Mouse (Mus musculus) liver, embryonic 15.5 days (tissue): ENCODE data around the gene Poc5. TPM values are rescaled to one million over a fixed set of nuclear protein-coding genes. Genes with fewer than 3 reads are reported as not detected.

ENCODE experiments used
- ATAC-seq: fragments of 200-750 bp; cut with Nextera tagmentation; 2 replicates; pipeline ENCODE4 v1.8.0; 2017; ENCODE audit warnings: moderate number of reproducible peaks, mild to moderate bottlenecking, moderate library complexity; ENCODE audit not compliant: insufficient read depth
- H3K27ac ChIP-seq: fragments of 300-500 bp; sonication (generic); replicated peaks from 2 replicates; pipeline ENCODE4 v1.5.1; 2015; ENCODE audit warnings: mild to moderate bottlenecking, inconsistent platforms
- H3K27me3 ChIP-seq: fragments of 300-500 bp; sonication (generic); 2 replicates; pipeline ENCODE4 v1.6.1; 2015; ENCODE audit warnings: mild to moderate bottlenecking, inconsistent platforms
- H3K36me3 ChIP-seq: fragments of 300-500 bp; sonication (generic); replicated peaks from 2 replicates; pipeline ENCODE4 v1.6.1; 2015; ENCODE audit warnings: moderate library complexity, mild to moderate bottlenecking, inconsistent platforms
- H3K4me1 ChIP-seq: fragments of 300-500 bp; sonication (generic); replicated peaks from 2 replicates; pipeline ENCODE4 v1.6.1; 2015; ENCODE audit warnings: inconsistent platforms
- H3K4me2 ChIP-seq: fragments of 300-500 bp; sonication (generic); 2 replicates; pipeline ENCODE4 v1.6.1; 2015; ENCODE audit warnings: moderate library complexity, mild to moderate bottlenecking, inconsistent platforms
- H3K4me3 ChIP-seq: fragments of 300-500 bp; sonication (generic); replicated peaks from 2 replicates; pipeline ENCODE4 v1.5.1; 2015; ENCODE audit warnings: mild to moderate bottlenecking, inconsistent platforms
- H3K9ac ChIP-seq: fragments of 300-500 bp; sonication (generic); 2 replicates; pipeline ENCODE4 v1.6.1; 2015; ENCODE audit warnings: moderate library complexity, mild to moderate bottlenecking, inconsistent platforms
- H3K9me3 ChIP-seq: fragments of 300-500 bp; sonication (generic); replicated peaks from 2 replicates; pipeline ENCODE4 v1.6.1; 2016; ENCODE audit warnings: inconsistent platforms
- WGBS: fragments of 180-500 bp; shearing (Covaris S2); methylation state at CpG from one replicate; pipeline ENCODE4 v1.1.7; 2015; ENCODE audit warnings: mixed read lengths; ENCODE audit not compliant: insufficient replicate concordance; 5-methylcytosine and 5-hydroxymethylcytosine counted together
- polyA plus RNA-seq: library from polyadenylated mRNA; unstranded; fragments of >200 nt; fragmentation: Nextera tagmentation; extraction: Ambion mirVana; gene quantifications from 2 replicates; pipeline ENCODE4 v1.2.1, GENCODE M21; 2015

The Poc5 gene
- polyA plus RNA-seq, 1 experiment from 2014 or later = 4.8 TPM

- Histone ChIP-seq H3K27ac (no peak overlapping the region), H3K4me2 (no peak overlapping the region), H3K4me1 (peaks cover 30% of the 10 kb centered on the region), H3K9ac (no peak overlapping the region), H3K9me3 (no peaks in the 10 kb centered on the region), H3K4me3 (no peak overlapping the region), H3K36me3 (no peaks in the 10 kb centered on the region), H3K27me3 (no peaks in the 10 kb centered on the region)
- peak; percentile 56 for ATAC-seq
- WGBS = 53% methylated on average over 3 of the region's 3 CpGs
Measured at GRCm38 (mm10) chr13:96432376-96432811, 44.3 kb downstream of the Poc5 start.

GRCm38 (mm10) chr13:96433041-96433440, 44.9 kb downstream of the Poc5 start:
- no peak overlapping the region for H3K27ac ChIP-seq
- H3K9ac ChIP-seq = no peak overlapping the region
- H3K36me3 ChIP-seq = no peaks in the 10 kb centered on the region
- no peak for ATAC-seq
- no peak overlapping the region for H3K4me3 ChIP-seq
- H3K9me3 ChIP-seq = no peaks in the 10 kb centered on the region
- H3K4me1 ChIP-seq = peaks cover 30% of the 10 kb centered on the region
- 55% methylated on average over 6 of the region's 6 CpGs for WGBS
- no peak overlapping the region for H3K4me2 ChIP-seq
- H3K27me3 ChIP-seq = no peaks in the 10 kb centered on the region

- no peak overlapping the region for H3K4me3 ChIP-seq
- no peak overlapping the region for H3K27ac ChIP-seq
- H3K4me2 ChIP-seq = peak overlapping the region; percentile 15; the same call in 1 of the 2 replicates
- 15% methylated on average over 11 of the region's 11 CpGs for WGBS
- H3K36me3 ChIP-seq = no peaks in the 10 kb centered on the region
- peaks cover 30% of the 10 kb centered on the region for H3K4me1 ChIP-seq
- ATAC-seq = 0 out of 2 replicates have a peak, but pooled peaks have one; percentile 16
- no peaks in the 10 kb centered on the region for H3K27me3 ChIP-seq
- H3K9me3 ChIP-seq = no peaks in the 10 kb centered on the region
- H3K9ac ChIP-seq = no peak overlapping the region
Measured at GRCm38 (mm10) chr13:96433648-96434190, 45.6 kb downstream of the Poc5 start.

GRCm38 (mm10) chr13:96434899-96435331, 46.8 kb downstream of the Poc5 start:
- no peak overlapping the region for H3K4me2 ChIP-seq
- no peak overlapping the region for H3K9ac ChIP-seq
- H3K4me3 ChIP-seq = no peak overlapping the region
- no peaks in the 10 kb centered on the region for H3K36me3 ChIP-seq
- H3K4me1 ChIP-seq = peaks cover 30% of the 10 kb centered on the region
- H3K9me3 ChIP-seq = no peaks in the 10 kb centered on the region
- WGBS = 50% methylated on average over 5 of the region's 5 CpGs
- H3K27me3 ChIP-seq = no peaks in the 10 kb centered on the region
- H3K27ac ChIP-seq = no peak overlapping the region
- ATAC-seq = no peak

GRCm38 (mm10) chr13:96435793-96436192, 47.7 kb downstream of the Poc5 start:
- no peak overlapping the region for H3K4me3 ChIP-seq
- H3K9ac ChIP-seq = no peak overlapping the region
- peaks cover 30% of the 10 kb centered on the region for H3K4me1 ChIP-seq
- H3K36me3 ChIP-seq = no peaks in the 10 kb centered on the region
- no peak overlapping the region for H3K4me2 ChIP-seq
- ATAC-seq = no peak
- no peaks in the 10 kb centered on the region for H3K27me3 ChIP-seq
- no peak overlapping the region for H3K27ac ChIP-seq
- 18% methylated on average over 12 of the region's 13 CpGs for WGBS
- H3K9me3 ChIP-seq = no peaks in the 10 kb centered on the region

- H3K36me3 ChIP-seq = no peaks in the 10 kb centered on the region
- WGBS = 61% methylated on average over 1 of the region's 1 CpGs
- H3K27me3 ChIP-seq = no peaks in the 10 kb centered on the region
- H3K9ac ChIP-seq = no peak overlapping the region
- H3K27ac ChIP-seq = no peak overlapping the region
- H3K4me3 ChIP-seq = no peak overlapping the region
- no peak overlapping the region for H3K4me2 ChIP-seq
- ATAC-seq = no peak
- H3K4me1 ChIP-seq = peaks cover 30% of the 10 kb centered on the region
- H3K9me3 ChIP-seq = no peaks in the 10 kb centered on the region
Measured at GRCm38 (mm10) chr13:96436921-96437320, 48.8 kb downstream of the Poc5 start.

GRCm38 (mm10) chr13:96440436-96440835, 52.3 kb downstream of the Poc5 start:
- no peaks in the 10 kb centered on the region for H3K27me3 ChIP-seq
- no peaks in the 10 kb centered on the region for H3K9me3 ChIP-seq
- no peak overlapping the region for H3K27ac ChIP-seq
- 72% methylated on average over 4 of the region's 4 CpGs for WGBS
- no peak for ATAC-seq
- H3K4me3 ChIP-seq = no peak overlapping the region
- no peak overlapping the region for H3K9ac ChIP-seq
- H3K4me2 ChIP-seq = no peak overlapping the region
- no peaks in the 10 kb centered on the region for H3K36me3 ChIP-seq
- peaks cover 11% of the 10 kb centered on the region; the same call in 1 of the 2 replicates for H3K4me1 ChIP-seq

- Histone ChIP-seq H3K4me1 (no peaks in the 10 kb centered on the region), H3K9me3 (no peaks in the 10 kb centered on the region), H3K4me3 (no peak overlapping the region), H3K36me3 (no peaks in the 10 kb centered on the region), H3K27ac (no peak overlapping the region), H3K4me2 (no peak overlapping the region), H3K27me3 (no peaks in the 10 kb centered on the region), H3K9ac (no peak overlapping the region)
- 71% methylated on average over 11 of the region's 11 CpGs for WGBS
- no peak for ATAC-seq
Measured at GRCm38 (mm10) chr13:96450205-96450856, 62.2 kb downstream of the Poc5 start.

- ATAC-seq = no peak
- no peaks in the 10 kb centered on the region for H3K4me1 ChIP-seq
- H3K4me3 ChIP-seq = no peak overlapping the region
- WGBS = 72% methylated on average over 7 of the region's 7 CpGs
- H3K9ac ChIP-seq = no peak overlapping the region
- H3K27ac ChIP-seq = no peak overlapping the region
- H3K36me3 ChIP-seq = no peaks in the 10 kb centered on the region
- H3K27me3 ChIP-seq = no peaks in the 10 kb centered on the region
- no peak overlapping the region for H3K4me2 ChIP-seq
- H3K9me3 ChIP-seq = no peaks in the 10 kb centered on the region
Measured at GRCm38 (mm10) chr13:96450869-96451268, 62.8 kb downstream of the Poc5 start.

- no peaks in the 10 kb centered on the region for H3K27me3 ChIP-seq
- no peaks in the 10 kb centered on the region for H3K4me1 ChIP-seq
- no peaks in the 10 kb centered on the region for H3K9me3 ChIP-seq
- no peak overlapping the region for H3K9ac ChIP-seq
- H3K36me3 ChIP-seq = no peaks in the 10 kb centered on the region
- H3K4me3 ChIP-seq = no peak overlapping the region
- H3K4me2 ChIP-seq = no peak overlapping the region
- ATAC-seq = no peak
- WGBS = 77% methylated on average over 11 of the region's 11 CpGs
- H3K27ac ChIP-seq = no peak overlapping the region
Measured at GRCm38 (mm10) chr13:96451386-96452140, 63.5 kb downstream of the Poc5 start.

GRCm38 (mm10) chr13:96452621-96453020, 64.5 kb downstream of the Poc5 start:
- Histone ChIP-seq H3K4me1 (no peaks in the 10 kb centered on the region), H3K4me3 (no peak overlapping the region), H3K27me3 (no peaks in the 10 kb centered on the region), H3K27ac (no peak overlapping the region), H3K36me3 (no peaks in the 10 kb centered on the region), H3K9me3 (no peaks in the 10 kb centered on the region), H3K9ac (no peak overlapping the region), H3K4me2 (no peak overlapping the region)
- no peak for ATAC-seq
- WGBS = 69% methylated on average over 3 of the region's 3 CpGs
